Mouse (Mus musculus) hindbrain, embryonic 16.5 days (tissue): ENCODE measurements around the gene Vwa3b. TPM values are rescaled to one million over a fixed set of nuclear protein-coding genes. Genes with fewer than 3 reads are reported as not detected.

Experiments used
- ATAC-seq: fragments of 200-750 bp; cut with Nextera tagmentation; 2 replicates; pipeline ENCODE4 v1.8.0; 2017; ENCODE audit warnings: moderate TSS enrichment, moderate library complexity
- H3K27ac ChIP-seq: fragments of 300-500 bp; sonication (generic); 2 replicates; pipeline ENCODE4 v1.5.1; 2014; ENCODE audit warnings: low read depth, mild to moderate bottlenecking, control low read depth, low read length, moderate library complexity
- H3K27me3 ChIP-seq: fragments of 300-500 bp; sonication (generic); replicated peaks from 2 replicates; pipeline ENCODE4 v1.6.1; 2014; ENCODE audit warnings: low read length; ENCODE audit not compliant: control insufficient read depth, insufficient read depth
- H3K36me3 ChIP-seq: fragments of 300-500 bp; sonication (generic); 2 replicates; pipeline ENCODE4 v1.6.1; 2014; ENCODE audit warnings: mild to moderate bottlenecking, low read length, moderate library complexity, mixed read lengths; ENCODE audit not compliant: control insufficient read depth, insufficient read depth
- H3K4me1 ChIP-seq: fragments of 300-500 bp; sonication (generic); 2 replicates; pipeline ENCODE4 v1.6.1; 2014; ENCODE audit warnings: low read depth, low read length; ENCODE audit not compliant: control insufficient read depth, insufficient read depth
- H3K4me2 ChIP-seq: fragments of 300-500 bp; sonication (generic); 2 replicates; pipeline ENCODE4 v1.6.1; 2014; ENCODE audit warnings: mild to moderate bottlenecking, low read length, control low read depth, moderate library complexity
- H3K4me3 ChIP-seq: fragments of 300-500 bp; sonication (generic); 2 replicates; pipeline ENCODE4 v1.5.1; 2014; ENCODE audit warnings: mild to moderate bottlenecking, low read length, control low read depth, moderate library complexity
- H3K9ac ChIP-seq: fragments of 300-500 bp; sonication (generic); 2 replicates; pipeline ENCODE4 v1.6.1; 2014; ENCODE audit warnings: low read depth, mild to moderate bottlenecking, control low read depth, low read length, moderate library complexity
- H3K9me3 ChIP-seq: fragments of 300-500 bp; sonication (generic); 2 replicates; pipeline ENCODE4 v1.6.1; 2014; ENCODE audit warnings: mild to moderate bottlenecking, low read length, moderate library complexity; ENCODE audit not compliant: control insufficient read depth
- WGBS: fragments of 180-500 bp; shearing (Covaris S2); extraction: QIAGEN DNeasy Blood & Tissue Kit; methylation state at CpG from one replicate; pipeline ENCODE4 v1.1.7; 2014; 5-methylcytosine and 5-hydroxymethylcytosine counted together
- polyA plus RNA-seq: library from polyadenylated mRNA; unstranded; fragments of >200 nt; fragmentation: Nextera tagmentation; extraction: Ambion mirVana; gene quantifications from 2 replicates; pipeline ENCODE4 v1.2.1, GENCODE M21; 2015

The Vwa3b gene
- polyA plus RNA-seq, 1 experiment from 2014 or later = 0.81 TPM

GRCm38 (mm10) chr1:37043196-37043595 lies 16.8 kb downstream of the Vwa3b start:
- Histone ChIP-seq H3K27me3 (no peaks in the 10 kb centered on the region), H3K9ac (no peak overlapping the region), H3K4me2 (no peak overlapping the region), H3K27ac (no peak overlapping the region), H3K4me3 (no peak overlapping the region), H3K4me1 (no peaks in the 10 kb centered on the region), H3K36me3 (no peaks in the 10 kb centered on the region), H3K9me3 (peaks cover 8% of the 10 kb centered on the region; the same call in 1 of the 2 replicates)
- WGBS = 94% methylated on average over 3 of the region's 3 CpGs
- no peak for ATAC-seq

GRCm38 (mm10) chr1:37045472-37045871 lies 19.1 kb downstream of the Vwa3b start:
- 81% methylated on average over 5 of the region's 5 CpGs for WGBS
- no peak overlapping the region for H3K4me3 ChIP-seq
- H3K27ac ChIP-seq = no peak overlapping the region
- H3K9ac ChIP-seq = no peak overlapping the region
- peaks cover 8% of the 10 kb centered on the region; the same call in 1 of the 2 replicates for H3K9me3 ChIP-seq
- H3K36me3 ChIP-seq = no peaks in the 10 kb centered on the region
- no peaks in the 10 kb centered on the region for H3K27me3 ChIP-seq
- H3K4me2 ChIP-seq = no peak overlapping the region
- ATAC-seq = no peak
- H3K4me1 ChIP-seq = no peaks in the 10 kb centered on the region

- Histone ChIP-seq H3K9me3 (peaks cover 10% of the 10 kb centered on the region; the same call in 1 of the 2 replicates), H3K4me1 (no peaks in the 10 kb centered on the region), H3K36me3 (no peaks in the 10 kb centered on the region), H3K9ac (no peak overlapping the region), H3K27me3 (no peaks in the 10 kb centered on the region), H3K4me2 (no peak overlapping the region), H3K4me3 (no peak overlapping the region), H3K27ac (no peak overlapping the region)
- no peak for ATAC-seq
- whole genome bisulfite sequencing = 44% methylated on average over 4 of the region's 4 CpGs
Measured at GRCm38 (mm10) chr1:37049159-37049558, 22.8 kb downstream of the Vwa3b start.

GRCm38 (mm10) chr1:37053691-37054090 lies 27.3 kb downstream of the Vwa3b start:
- no peak overlapping the region for H3K4me3 ChIP-seq
- 82% methylated on average over 4 of the region's 4 CpGs for WGBS

GRCm38 (mm10) chr1:37056831-37057561 lies 30.6 kb downstream of the Vwa3b start:
- 85% methylated on average over 6 of the region's 6 CpGs for WGBS
- no peaks in the 10 kb centered on the region for H3K4me1 ChIP-seq
- H3K4me2 ChIP-seq = no peak overlapping the region
- no peaks in the 10 kb centered on the region for H3K9me3 ChIP-seq
- H3K27ac ChIP-seq = no peak overlapping the region
- H3K36me3 ChIP-seq = no peaks in the 10 kb centered on the region
- H3K9ac ChIP-seq = no peak overlapping the region
- no peak overlapping the region for H3K4me3 ChIP-seq
- ATAC-seq = no peak
- H3K27me3 ChIP-seq = no peaks in the 10 kb centered on the region

More at GRCm38 (mm10) chr1:37053691-37054090, 27.3 kb downstream of the Vwa3b start:
- Histone ChIP-seq H3K4me1 (no peaks in the 10 kb centered on the region), H3K36me3 (no peaks in the 10 kb centered on the region), H3K9me3 (peaks cover 2% of the 10 kb centered on the region; the same call in 1 of the 2 replicates), H3K9ac (no peak overlapping the region), H3K27ac (no peak overlapping the region), H3K27me3 (no peaks in the 10 kb centered on the region), H3K4me2 (no peak overlapping the region)
- no peak for ATAC-seq

GRCm38 (mm10) chr1:37060856-37061255 lies 34.5 kb downstream of the Vwa3b start:
- H3K36me3 ChIP-seq = no peaks in the 10 kb centered on the region
- H3K9me3 ChIP-seq = no peaks in the 10 kb centered on the region
- no peaks in the 10 kb centered on the region for H3K27me3 ChIP-seq
- no peaks in the 10 kb centered on the region for H3K4me1 ChIP-seq
- no peak for ATAC-seq
- H3K4me3 ChIP-seq = no peak overlapping the region
- no peak overlapping the region for H3K27ac ChIP-seq
- WGBS = 61% methylated on average over 5 of the region's 5 CpGs
- H3K9ac ChIP-seq = no peak overlapping the region
- no peak overlapping the region for H3K4me2 ChIP-seq

- H3K27me3 ChIP-seq = no peaks in the 10 kb centered on the region
- no peak for ATAC-seq
- H3K9me3 ChIP-seq = no peaks in the 10 kb centered on the region
- WGBS = 80% methylated on average over 5 of the region's 5 CpGs
- no peaks in the 10 kb centered on the region for H3K4me1 ChIP-seq
- H3K36me3 ChIP-seq = no peaks in the 10 kb centered on the region
- no peak overlapping the region for H3K4me3 ChIP-seq
- H3K4me2 ChIP-seq = no peak overlapping the region
- H3K9ac ChIP-seq = no peak overlapping the region
- no peak overlapping the region for H3K27ac ChIP-seq
Measured at GRCm38 (mm10) chr1:37063053-37063452, 36.7 kb downstream of the Vwa3b start.

- no peaks in the 10 kb centered on the region for H3K36me3 ChIP-seq
- H3K4me1 ChIP-seq = no peaks in the 10 kb centered on the region
- no peak overlapping the region for H3K4me3 ChIP-seq
- H3K27ac ChIP-seq = no peak overlapping the region
- 64% methylated on average over 4 of the region's 4 CpGs for WGBS
- H3K9me3 ChIP-seq = no peaks in the 10 kb centered on the region
- no peak for ATAC-seq
- H3K9ac ChIP-seq = no peak overlapping the region
- no peaks in the 10 kb centered on the region for H3K27me3 ChIP-seq
- H3K4me2 ChIP-seq = no peak overlapping the region
Measured at GRCm38 (mm10) chr1:37063841-37064240, 37.4 kb downstream of the Vwa3b start.

- H3K4me2 ChIP-seq = no peak overlapping the region
- no peaks in the 10 kb centered on the region for H3K36me3 ChIP-seq
- WGBS = 88% methylated on average over 11 of the region's 11 CpGs
- H3K9ac ChIP-seq = no peak overlapping the region
- no peaks in the 10 kb centered on the region for H3K9me3 ChIP-seq
- ATAC-seq = no peak
- no peaks in the 10 kb centered on the region for H3K27me3 ChIP-seq
- no peaks in the 10 kb centered on the region for H3K4me1 ChIP-seq
- no peak overlapping the region for H3K27ac ChIP-seq
- no peak overlapping the region for H3K4me3 ChIP-seq
Measured at GRCm38 (mm10) chr1:37065658-37066412, 39.4 kb downstream of the Vwa3b start.
